Mouse (Mus musculus) heart, embryonic 14.5 days (tissue): Measurements from ENCODE around the gene Fgfr2. TPM values are rescaled to one million over a fixed set of nuclear protein-coding genes. Genes with fewer than 3 reads are reported as not detected.

Source experiments
- ATAC-seq: fragments of 200-750 bp; cut with Nextera tagmentation; 2 replicates; pipeline ENCODE4 v1.8.0; 2017; ENCODE audit warnings: low read depth, moderate TSS enrichment; ENCODE audit not compliant: insufficient number of reproducible peaks, insufficient read depth, low FRiP score
- H3K27ac ChIP-seq, 2 experiments: fragments of 200-500 bp in 1 of 2; fragments of 300-500 bp in 1 of 2; sonication (generic) in 1 of 2; replicated peaks in 1 of 2; 2 replicates each; pipeline ENCODE4 v1.5.1; 2012 to 2014; ENCODE audit warnings: low read depth in 2 of 2, low read length in 2 of 2, control low read depth in 1 of 2, mild to moderate bottlenecking in 1 of 2, mixed read lengths in 1 of 2; ENCODE audit not compliant: control insufficient read depth in 1 of 2, insufficient read depth in 1 of 2
- H3K27me3 ChIP-seq: fragments of 300-500 bp; sonication (generic); 2 replicates; pipeline ENCODE4 v1.6.1; 2014; ENCODE audit warnings: mild to moderate bottlenecking, low read length, control low read depth; ENCODE audit not compliant: control insufficient read depth, insufficient read depth
- H3K36me3 ChIP-seq: fragments of 300-500 bp; sonication (generic); 2 replicates; pipeline ENCODE4 v1.6.1; 2014; ENCODE audit warnings: mild to moderate bottlenecking, control low read depth, low read length, mixed read lengths; ENCODE audit not compliant: control insufficient read depth, insufficient read depth
- H3K4me1 ChIP-seq, 2 experiments: fragments of 200-500 bp in 1 of 2; fragments of 300-500 bp in 1 of 2; sonication (generic) in 1 of 2; 2 replicates each; pipeline ENCODE4 v1.6.1; 2012 to 2014; ENCODE audit warnings: low read length in 2 of 2, control low read depth in 1 of 2, mixed read lengths in 1 of 2; ENCODE audit not compliant: control insufficient read depth in 2 of 2, insufficient read depth in 2 of 2
- H3K4me2 ChIP-seq: fragments of 300-500 bp; sonication (generic); 2 replicates; pipeline ENCODE4 v1.6.1; 2014; ENCODE audit warnings: mild to moderate bottlenecking, low read length
- H3K4me3 ChIP-seq, 2 experiments: fragments of 200-500 bp in 1 of 2; fragments of 300-500 bp in 1 of 2; sonication (generic) in 1 of 2; 2 replicates each; pipeline ENCODE4 v1.5.1; 2012 to 2014; ENCODE audit warnings: low read length in 2 of 2, mild to moderate bottlenecking in 2 of 2, control low read depth in 1 of 2, low read depth in 1 of 2, moderate library complexity in 1 of 2; ENCODE audit not compliant: control insufficient read depth in 1 of 2, insufficient read depth in 1 of 2
- H3K9ac ChIP-seq: fragments of 300-500 bp; sonication (generic); 2 replicates; pipeline ENCODE4 v1.6.1; 2014; ENCODE audit warnings: mild to moderate bottlenecking, low read length
- H3K9me3 ChIP-seq: fragments of 300-500 bp; sonication (generic); 2 replicates; pipeline ENCODE4 v1.6.1; 2016; ENCODE audit warnings: low read length, control low read depth; ENCODE audit not compliant: control insufficient read depth
- WGBS: fragments of 180-500 bp; shearing (Covaris S2); extraction: QIAGEN DNeasy Blood & Tissue Kit; methylation state at CpG from one replicate; pipeline ENCODE4 v1.1.7; 2014; 5-methylcytosine and 5-hydroxymethylcytosine counted together
- polyA plus RNA-seq: library from polyadenylated mRNA; unstranded; fragments of >200 nt; fragmentation: Nextera tagmentation; extraction: Ambion mirVana; gene quantifications from 2 replicates; pipeline ENCODE4 v1.2.1, GENCODE M21; 2014

Gene Fgfr2
- polyA plus RNA-seq, 1 experiment from 2014 or later: 22.4 TPM

- Histone ChIP-seq H3K9ac (no peak overlapping the region), H3K9me3 (no peaks in the 10 kb centered on the region), H3K4me3 (no peak overlapping the region), H3K27me3 (no peaks in the 10 kb centered on the region), H3K36me3 (no peaks in the 10 kb centered on the region), H3K4me1 (no peaks in the 10 kb centered on the region), H3K27ac (no peak overlapping the region), H3K4me2 (no peak overlapping the region)
- no peak for ATAC-seq
- 69% methylated on average over 3 of the region's 3 CpGs for WGBS
Observed at GRCm38 (mm10) chr7:132015933-132016332, 1107.2 kb downstream of the Fgfr2 start.

GRCm38 (mm10) chr7:132015193-132015592, 1108.0 kb downstream of the Fgfr2 start:
- Histone ChIP-seq H3K27me3 (no peaks in the 10 kb centered on the region), H3K9ac (no peak overlapping the region), H3K4me3 (no peak overlapping the region), H3K4me1 (no peaks in the 10 kb centered on the region), H3K9me3 (no peaks in the 10 kb centered on the region), H3K27ac (no peak overlapping the region), H3K36me3 (no peaks in the 10 kb centered on the region), H3K4me2 (no peak overlapping the region)
- ATAC-seq: no peak
- 6% methylated on average over 3 of the region's 3 CpGs for whole genome bisulfite sequencing

GRCm38 (mm10) chr7:132013970-132014369, 1109.2 kb downstream of the Fgfr2 start:
- Histone ChIP-seq H3K27ac (no peak overlapping the region), H3K4me1 (no peaks in the 10 kb centered on the region), H3K4me3 (no peak overlapping the region), H3K36me3 (no peaks in the 10 kb centered on the region), H3K4me2 (no peak overlapping the region), H3K27me3 (no peaks in the 10 kb centered on the region), H3K9ac (no peak overlapping the region), H3K9me3 (no peaks in the 10 kb centered on the region)
- WGBS: 78% methylated on average over 5 of the region's 5 CpGs
- no peak for ATAC-seq

GRCm38 (mm10) chr7:132012969-132013679, 1110.0 kb downstream of the Fgfr2 start:
- WGBS: 27% methylated on average over 1 of the region's 1 CpGs
- H3K4me3 ChIP-seq: no peak overlapping the region
- no peak for ATAC-seq
- H3K4me2 ChIP-seq: no peak overlapping the region
- H3K36me3 ChIP-seq: no peaks in the 10 kb centered on the region
- no peak overlapping the region for H3K27ac ChIP-seq
- no peaks in the 10 kb centered on the region for H3K27me3 ChIP-seq
- H3K4me1 ChIP-seq: no peaks in the 10 kb centered on the region
- H3K9ac ChIP-seq: no peak overlapping the region
- H3K9me3 ChIP-seq: no peaks in the 10 kb centered on the region

GRCm38 (mm10) chr7:132009002-132009401, 1114.1 kb downstream of the Fgfr2 start:
- H3K4me3 ChIP-seq: no peak overlapping the region
- H3K9me3 ChIP-seq: no peaks in the 10 kb centered on the region
- H3K27ac ChIP-seq: no peak overlapping the region
- no peaks in the 10 kb centered on the region for H3K4me1 ChIP-seq
- H3K36me3 ChIP-seq: no peaks in the 10 kb centered on the region
- no peaks in the 10 kb centered on the region for H3K27me3 ChIP-seq
- no peak overlapping the region for H3K4me2 ChIP-seq
- 75% methylated on average over 7 of the region's 7 CpGs for WGBS
- no peak for ATAC-seq
- H3K9ac ChIP-seq: no peak overlapping the region

- Histone ChIP-seq H3K4me2 (no peak overlapping the region), H3K9ac (no peak overlapping the region), H3K9me3 (no peaks in the 10 kb centered on the region), H3K27me3 (no peaks in the 10 kb centered on the region), H3K4me1 (no peaks in the 10 kb centered on the region), H3K4me3 (no peak overlapping the region), H3K36me3 (no peaks in the 10 kb centered on the region), H3K27ac (no peak overlapping the region)
- no peak for ATAC-seq
- 78% methylated on average over 14 of the region's 14 CpGs for WGBS
Observed at GRCm38 (mm10) chr7:132005996-132006696, 1117.0 kb downstream of the Fgfr2 start.

- Histone ChIP-seq H3K4me3 (no peak overlapping the region), H3K27me3 (no peaks in the 10 kb centered on the region), H3K36me3 (no peaks in the 10 kb centered on the region), H3K9ac (no peak overlapping the region), H3K4me2 (no peak overlapping the region), H3K9me3 (no peaks in the 10 kb centered on the region), H3K4me1 (no peaks in the 10 kb centered on the region), H3K27ac (no peak overlapping the region)
- 56% methylated on average over 3 of the region's 3 CpGs for WGBS
- ATAC-seq: no peak
Observed at GRCm38 (mm10) chr7:131992873-131993272, 1130.3 kb downstream of the Fgfr2 start.
